Mouse (Mus musculus): ENCODE data around the gene Tcte2. TPM values are rescaled to one million over a fixed set of nuclear protein-coding genes. Genes with fewer than 3 reads are reported as not detected.

Gene Tcte2
- total and polyA plus RNA-seq, 3 experiments, result 0.17 TPM; not detected in 2

DNA sequence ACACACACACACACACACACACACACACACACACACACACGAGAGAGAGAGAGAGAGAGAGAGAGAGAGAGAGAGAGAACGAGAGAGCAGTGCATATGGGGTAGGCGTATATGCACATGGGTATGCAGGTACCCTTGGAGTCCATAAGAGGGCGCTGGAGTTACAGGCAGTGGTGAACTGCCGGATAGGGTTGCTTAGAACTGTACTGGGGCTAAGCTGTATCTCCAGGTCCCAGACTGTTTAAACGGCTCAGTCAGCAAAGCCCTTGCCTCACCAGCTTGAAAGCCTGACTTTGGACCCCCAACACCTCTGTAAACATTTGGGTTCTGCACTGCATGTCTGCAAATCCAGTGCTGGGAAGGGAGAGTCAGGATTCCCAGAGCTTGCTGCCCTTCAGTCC is 79.9 kb downstream of the Tcte2 start:
- Histone ChIP-seq H3K4me2 (ENCODE audit: insufficient read depth, low read depth, poor library complexity, severe bottlenecking) (no peak overlapping the region), H3K9ac (ENCODE audit: insufficient read depth, low read depth) (no peak overlapping the region), H3K36me3 (replicated peaks in 1 of 2; ENCODE audit: control insufficient read depth in 1 of 2, insufficient read depth in 1 of 2, low read length in 1 of 2) (peaks cover 0 to 9% of the 10 kb centered on the region in 2 experiments), H3K79me2 (replicated peaks; ENCODE audit: control insufficient read depth, extremely low read depth, insufficient read depth, poor library complexity, severe bottlenecking) (no peaks in the 10 kb centered on the region), H3K27ac (ENCODE audit: insufficient read depth, low read depth) (no peak overlapping the region), H3K4me3 (replicated peaks in 1 of 3; ENCODE audit: low read depth in 2 of 3, low read length in 2 of 3, poor library complexity in 1 of 3) (peak overlapping the region in 2 of 3 experiments; percentile 59 to 63), H3K27me3 (replicated peaks) (no peaks in the 10 kb centered on the region), H3K9me3 (replicated peaks; ENCODE audit: low read length) (peaks cover 3% of the 10 kb centered on the region), H3K4me1 (ENCODE audit: control insufficient read depth in 1 of 2, insufficient read depth in 2 of 2) (peaks cover 24 to 49% of the 10 kb centered on the region in 2 experiments)
- DNase-seq (ENCODE audit: extremely low read depth), result peak; percentile 45
- dilution Hi-C loops (cut with MboI; ENCODE audit: extremely low pct_ligation_motif_present, extremely low pct_unique_long_range_greater_than_20kb, low sequenced_read_pairs), result no loop called here
- no peak for TF ChIP-seq ELF1 (IDR thresholded peaks at IDR 0.05; ENCODE audit: low read depth, low read length)
- peak; percentile 43 for TF ChIP-seq RAD21 (IDR thresholded peaks at IDR 0.05; ENCODE audit: low read depth, low read length)
- peak in 1 of 2 experiments; percentile 50; a peak in 2 of 4 replicates for TF ChIP-seq CTCF (conservative IDR thresholded peaks at IDR 0.05 in 1 of 2, IDR thresholded peaks at IDR 0.05 in 1 of 2; ENCODE audit: low read depth in 2 of 2, low read length in 2 of 2)
- in situ Hi-C loops (cut with MboI; ENCODE audit: low pct_ligation_motif_present, low pct_unique_long_range_greater_than_20kb, low sequenced_read_pairs), result no loop called here

DNA sequence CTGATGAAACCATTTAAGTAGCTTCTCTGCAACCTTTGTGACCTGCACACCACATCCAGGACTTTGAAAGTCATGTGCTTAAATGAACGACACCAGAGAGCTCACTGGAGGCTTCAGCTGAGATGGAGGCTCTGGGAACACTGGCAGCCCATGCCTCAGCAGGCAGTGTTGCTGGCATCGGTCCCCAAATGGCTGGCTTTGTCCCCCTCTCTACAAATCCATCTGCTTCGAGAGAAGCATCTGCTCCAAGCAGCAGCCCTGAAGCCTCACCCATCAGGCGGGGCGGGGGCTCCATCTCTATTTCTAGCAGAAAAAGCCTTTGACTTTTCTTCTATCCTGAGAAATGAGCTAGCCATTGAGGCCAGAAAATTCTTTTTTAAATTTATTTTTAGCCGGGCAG is 80.5 kb downstream of the Tcte2 start:
- Histone ChIP-seq H3K4me3 (replicated peaks in 1 of 3; ENCODE audit: low read depth in 2 of 3, low read length in 2 of 3, poor library complexity in 1 of 3) (no peak overlapping the region), H3K4me2 (ENCODE audit: insufficient read depth, low read depth, poor library complexity, severe bottlenecking) (no peak overlapping the region), H3K9me3 (replicated peaks; ENCODE audit: low read length) (peaks cover 3% of the 10 kb centered on the region), H3K27ac (ENCODE audit: insufficient read depth, low read depth) (no peak overlapping the region), H3K79me2 (replicated peaks; ENCODE audit: control insufficient read depth, extremely low read depth, insufficient read depth, poor library complexity, severe bottlenecking) (no peaks in the 10 kb centered on the region), H3K27me3 (replicated peaks) (no peaks in the 10 kb centered on the region), H3K9ac (ENCODE audit: insufficient read depth, low read depth) (no peak overlapping the region), H3K4me1 (ENCODE audit: control insufficient read depth in 1 of 2, insufficient read depth in 2 of 2) (peaks cover 19 to 43% of the 10 kb centered on the region in 2 experiments), H3K36me3 (replicated peaks in 1 of 2; ENCODE audit: control insufficient read depth in 1 of 2, insufficient read depth in 1 of 2, low read length in 1 of 2) (peaks cover 0 to 11% of the 10 kb centered on the region in 2 experiments)
- no peak for DNase-seq (ENCODE audit: extremely low read depth)
- dilution Hi-C loops (cut with MboI; ENCODE audit: extremely low pct_ligation_motif_present, extremely low pct_unique_long_range_greater_than_20kb, low sequenced_read_pairs) (no loop called here), in situ Hi-C loops (cut with MboI; ENCODE audit: low pct_ligation_motif_present, low pct_unique_long_range_greater_than_20kb, low sequenced_read_pairs) (no loop called here)
- TF ChIP-seq RCOR1 (conservative IDR thresholded peaks at IDR 0.05; ENCODE audit: low read depth, low read length) (no peak), MXI1 (IDR thresholded peaks at IDR 0.05; ENCODE audit: low read depth, low read length) (no peak), TCF12 (IDR thresholded peaks at IDR 0.05; ENCODE audit: low read depth, low read length) (no peak), MAZ (IDR thresholded peaks at IDR 0.05; ENCODE audit: low read depth, low read length) (no peak), ETS1 (conservative IDR thresholded peaks at IDR 0.05; ENCODE audit: low read depth, low read length) (no peak), ZMIZ1 (IDR thresholded peaks at IDR 0.05; ENCODE audit: low read depth, low read length) (no peak), ZNF384 (IDR thresholded peaks at IDR 0.05; ENCODE audit: low read depth, low read length) (no peak), UBTF (IDR thresholded peaks at IDR 0.05; ENCODE audit: low read depth, low read length) (no peak), POLR2AphosphoS2 (IDR thresholded peaks at IDR 0.05; ENCODE audit: low read depth, low read length) (no peak), MAFK (IDR thresholded peaks at IDR 0.05; ENCODE audit: insufficient replicate concordance, low read length) (no peak), SMC3 (IDR thresholded peaks at IDR 0.05; ENCODE audit: low read depth, low read length) (no peak)

DNA sequence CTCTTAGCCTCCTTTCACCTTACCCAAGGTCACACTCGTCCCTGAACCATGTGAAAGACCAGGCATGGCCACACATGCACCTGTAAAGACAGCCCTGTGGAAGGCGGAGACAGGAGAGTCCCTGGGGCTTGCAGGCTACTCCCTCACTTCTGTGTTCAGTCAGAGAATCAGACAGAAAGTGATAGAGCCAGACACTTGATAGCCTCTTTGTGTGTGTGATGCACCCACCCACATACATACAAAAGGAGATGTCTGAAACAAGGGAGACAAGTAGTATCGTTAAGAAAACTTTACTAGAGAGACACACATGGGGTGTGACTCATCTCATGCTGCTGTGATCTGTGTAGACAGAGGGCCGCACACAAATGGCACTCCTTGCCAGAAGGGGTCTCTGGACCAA is 81.3 kb downstream of the Tcte2 start:
- Histone ChIP-seq H3K79me2 (replicated peaks; ENCODE audit: control insufficient read depth, extremely low read depth, insufficient read depth, poor library complexity, severe bottlenecking) (no peaks in the 10 kb centered on the region), H3K27ac (ENCODE audit: insufficient read depth, low read depth) (no peak overlapping the region), H3K27me3 (replicated peaks) (no peaks in the 10 kb centered on the region), H3K9ac (ENCODE audit: insufficient read depth, low read depth) (no peak overlapping the region), H3K9me3 (replicated peaks; ENCODE audit: low read length) (peaks cover 3% of the 10 kb centered on the region), H3K4me1 (ENCODE audit: control insufficient read depth in 1 of 2, insufficient read depth in 2 of 2) (peaks cover 13 to 35% of the 10 kb centered on the region in 2 experiments; a peak in 3 of 4 replicates), H3K4me2 (ENCODE audit: insufficient read depth, low read depth, poor library complexity, severe bottlenecking) (no peak overlapping the region), H3K36me3 (replicated peaks in 1 of 2; ENCODE audit: control insufficient read depth in 1 of 2, insufficient read depth in 1 of 2, low read length in 1 of 2) (peaks cover 0 to 11% of the 10 kb centered on the region in 2 experiments), H3K4me3 (replicated peaks in 1 of 3; ENCODE audit: low read depth in 2 of 3, low read length in 2 of 3, poor library complexity in 1 of 3) (no peak overlapping the region)
- in situ Hi-C loops (cut with MboI; ENCODE audit: low pct_ligation_motif_present, low pct_unique_long_range_greater_than_20kb, low sequenced_read_pairs) (no loop called here), dilution Hi-C loops (cut with MboI; ENCODE audit: extremely low pct_ligation_motif_present, extremely low pct_unique_long_range_greater_than_20kb, low sequenced_read_pairs) (no loop called here)
- no peak for TF ChIP-seq CTCF (conservative IDR thresholded peaks at IDR 0.05 in 1 of 2, IDR thresholded peaks at IDR 0.05 in 1 of 2; ENCODE audit: low read depth in 2 of 2, low read length in 2 of 2)
- no peak for TF ChIP-seq E2F4 (IDR thresholded peaks at IDR 0.05; ENCODE audit: insufficient replicate concordance, low read depth, low read length)
- no peak for TF ChIP-seq MXI1 (IDR thresholded peaks at IDR 0.05; ENCODE audit: low read depth, low read length)
- no peak for TF ChIP-seq POLR2A (IDR thresholded peaks at IDR 0.05; ENCODE audit: low read depth, low read length)
- no peak for TF ChIP-seq PAX5 (IDR thresholded peaks at IDR 0.05; ENCODE audit: low read length)
- no peak for TF ChIP-seq ELF1 (IDR thresholded peaks at IDR 0.05; ENCODE audit: low read depth, low read length)
- no peak for TF ChIP-seq ZNF384 (IDR thresholded peaks at IDR 0.05; ENCODE audit: low read depth, low read length)
- no peak for TF ChIP-seq USF1 (IDR thresholded peaks at IDR 0.05; ENCODE audit: low read depth, low read length)
- TF ChIP-seq MAZ (IDR thresholded peaks at IDR 0.05; ENCODE audit: low read depth, low read length), result no peak
- TF ChIP-seq EP300 (IDR thresholded peaks at IDR 0.05; ENCODE audit: low read length), result no peak
- DNase-seq (ENCODE audit: extremely low read depth), result no peak

All from CH12.LX (cell line).